Mouse (Mus musculus) erythroblast, embryonic 14.5 days (primary cell): Measurements from ENCODE around the gene Slc25a42. TPM values are rescaled to one million over a fixed set of nuclear protein-coding genes. Genes with fewer than 3 reads are reported as not detected.

ENCODE experiments used
- H3K27me3 ChIP-seq: 2 replicates; pipeline ENCODE4 v1.6.1; 2012; ENCODE audit warnings: inconsistent platforms; ENCODE audit not compliant: control insufficient read depth
- H3K36me3 ChIP-seq: 2 replicates; pipeline ENCODE4 v1.6.1; 2012; ENCODE audit warnings: mild to moderate bottlenecking, inconsistent platforms; ENCODE audit not compliant: control insufficient read depth
- H3K4me1 ChIP-seq: 2 replicates; pipeline ENCODE4 v1.6.1; 2012; ENCODE audit warnings: inconsistent platforms; ENCODE audit not compliant: control insufficient read depth
- H3K4me3 ChIP-seq: replicated peaks from 2 replicates; pipeline ENCODE3; 2012; ENCODE audit warnings: moderate library complexity, mild to moderate bottlenecking, inconsistent platforms
- H3K9me3 ChIP-seq: 2 replicates; pipeline ENCODE4 v1.6.1; 2012; ENCODE audit warnings: low read length, inconsistent platforms, mixed read lengths; ENCODE audit not compliant: control insufficient read depth
- GATA1 ChIP-seq: IDR thresholded peaks from 2 replicates; pipeline ENCODE4 v1.6.1; 2012; ENCODE audit warnings: low read length, inconsistent platforms, mixed read lengths
- TAL1 ChIP-seq: IDR thresholded peaks from 3 replicates; pipeline ENCODE4 v1.6.1; 2012; ENCODE audit warnings: low read length, inconsistent platforms, mixed read lengths
- polyA plus RNA-seq: library from polyadenylated mRNA; stranded (reverse); fragments of >175 nt; gene quantifications from 2 replicates; pipeline ENCODE4 v1.2.3, GENCODE M21; 2012

The Slc25a42 gene
- polyA plus RNA-seq, 1 experiment = 2.9 TPM

GRCm38 (mm10) chr8:70234781-70235128 lies 22.6 kb upstream of the Slc25a42 start:
- peaks cover 59% of the 10 kb centered on the region for H3K4me1 ChIP-seq
- no peaks in the 10 kb centered on the region for H3K27me3 ChIP-seq
- TF ChIP-seq GATA1 (no peak), TAL1 (no peak)
- peaks cover 53% of the 10 kb centered on the region for H3K36me3 ChIP-seq
- no peaks in the 10 kb centered on the region for H3K9me3 ChIP-seq
- H3K4me3 ChIP-seq = peak overlapping the region; percentile 77

- Histone ChIP-seq H3K9me3 (no peaks in the 10 kb centered on the region), H3K4me1 (peaks cover 59% of the 10 kb centered on the region), H3K27me3 (no peaks in the 10 kb centered on the region), H3K4me3 (peak within 1 kb of the TSS; percentile 77), H3K36me3 (peaks cover 55% of the 10 kb centered on the region)
- 0 out of 2 replicates have a peak, but pooled peaks have one; percentile 13 for TF ChIP-seq GATA1
- no peak for TF ChIP-seq TAL1
These were observed 22.1 kb upstream of the Slc25a42 start, which contains the start of the genes Sugp2 and Armc6 for GRCm38 (mm10) chr8:70234080-70234780. Gene Sugp2, plus strand, starts transcription at chr8:70234226. Gene Armc6, minus strand, starts transcription at chr8:70234466.

GRCm38 (mm10) chr8:70233606-70234005 lies 21.5 kb upstream of the Slc25a42 start:
- Histone ChIP-seq H3K36me3 (peaks cover 55% of the 10 kb centered on the region), H3K9me3 (no peaks in the 10 kb centered on the region), H3K27me3 (no peaks in the 10 kb centered on the region), H3K4me1 (peaks cover 54% of the 10 kb centered on the region), H3K4me3 (peak overlapping the region; percentile 77)
- TF ChIP-seq GATA1 = no peak
- TF ChIP-seq TAL1 = no peak

- peaks cover 48% of the 10 kb centered on the region for H3K36me3 ChIP-seq
- TF ChIP-seq TAL1 (no peak), GATA1 (no peak)
- no peaks in the 10 kb centered on the region for H3K9me3 ChIP-seq
- H3K4me1 ChIP-seq = peaks cover 30% of the 10 kb centered on the region
- no peaks in the 10 kb centered on the region for H3K27me3 ChIP-seq
- H3K4me3 ChIP-seq = no peak overlapping the region
These were observed 18.7 kb upstream of the Slc25a42 start for GRCm38 (mm10) chr8:70230837-70231236.

- Histone ChIP-seq H3K27me3 (no peaks in the 10 kb centered on the region), H3K4me1 (peaks cover 10% of the 10 kb centered on the region), H3K4me3 (no peak overlapping the region), H3K9me3 (no peaks in the 10 kb centered on the region), H3K36me3 (peaks cover 76% of the 10 kb centered on the region)
- TF ChIP-seq GATA1 = no peak
- TF ChIP-seq TAL1 = no peak
These were observed 15.9 kb upstream of the Slc25a42 start for GRCm38 (mm10) chr8:70227997-70228396.

- no peak for TF ChIP-seq TAL1
- TF ChIP-seq GATA1 = no peak
- H3K36me3 ChIP-seq = peaks cover 71% of the 10 kb centered on the region
- H3K27me3 ChIP-seq = no peaks in the 10 kb centered on the region
- no peak overlapping the region for H3K4me3 ChIP-seq
- H3K4me1 ChIP-seq = peaks cover 2% of the 10 kb centered on the region
- no peaks in the 10 kb centered on the region for H3K9me3 ChIP-seq
These were observed 11.2 kb upstream of the Slc25a42 start for GRCm38 (mm10) chr8:70223341-70223740.

GRCm38 (mm10) chr8:70222041-70222440 lies 9.9 kb upstream of the Slc25a42 start:
- Histone ChIP-seq H3K27me3 (no peaks in the 10 kb centered on the region), H3K9me3 (no peaks in the 10 kb centered on the region), H3K4me1 (peaks cover 2% of the 10 kb centered on the region), H3K36me3 (peaks cover 58% of the 10 kb centered on the region), H3K4me3 (no peak overlapping the region)
- TF ChIP-seq GATA1 (no peak), TAL1 (no peak)

GRCm38 (mm10) chr8:70220911-70221310 lies 8.8 kb upstream of the Slc25a42 start:
- TF ChIP-seq TAL1 (no peak), GATA1 (no peak)
- Histone ChIP-seq H3K27me3 (no peaks in the 10 kb centered on the region), H3K4me3 (no peak overlapping the region), H3K36me3 (peaks cover 55% of the 10 kb centered on the region), H3K4me1 (peaks cover 2% of the 10 kb centered on the region), H3K9me3 (no peaks in the 10 kb centered on the region)

GRCm38 (mm10) chr8:70220236-70220840 lies 8.2 kb upstream of the Slc25a42 start:
- Histone ChIP-seq H3K4me1 (peaks cover 2% of the 10 kb centered on the region), H3K27me3 (no peaks in the 10 kb centered on the region), H3K36me3 (peaks cover 49% of the 10 kb centered on the region), H3K4me3 (no peak overlapping the region), H3K9me3 (no peaks in the 10 kb centered on the region)
- TF ChIP-seq GATA1 (no peak), TAL1 (no peak)
